In genomic region chr4:136147436-136148135, GRCm38 (mm10) we compare ENCODE assay signal across 7 mouse cellular contexts. TPM values are rescaled to one million over a fixed set of nuclear protein-coding genes. Genes with fewer than 3 reads are reported as not detected.
DNase-seq lines count a peak whose midpoint lies in the region; ATAC-seq and TF ChIP-seq lines count a peak whose summit lies in the region.

No protein-coding gene starts in this region.

- peaks cover 10% of the 10 kb centered on the region; the same call in 1 of the 2 replicates for H3K4me1 ChIP-seq in hindbrain, postnatal 0 days (ENCODE audit: insufficient read depth, low read length)
- peaks cover 77% of the 10 kb centered on the region for H3K4me1 ChIP-seq in limb, embryonic 10.5 days
- H3K4me1 ChIP-seq in midbrain, embryonic 12.5 days, result peaks cover 66% of the 10 kb centered on the region

- WGBS in hindbrain, postnatal 0 days, result under 1% methylated on average over 42 of the region's 48 CpGs
- under 1% methylated on average over 48 of the region's 48 CpGs for WGBS in limb, embryonic 10.5 days
- WGBS in midbrain, embryonic 12.5 days, result 2% methylated on average over 44 of the region's 48 CpGs

- peak overlapping the region; percentile 44 for H3K4me3 ChIP-seq in hindbrain, postnatal 0 days (ENCODE audit: low read length)
- peak overlapping the region; percentile 88 for H3K4me3 ChIP-seq in limb, embryonic 10.5 days
- peak overlapping the region; percentile 43 for H3K4me3 ChIP-seq in midbrain, embryonic 12.5 days

- peak overlapping the region; percentile 76 for H3K4me2 ChIP-seq in hindbrain, postnatal 0 days (ENCODE audit: low read depth, low read length)
- peak overlapping the region; percentile 78 for H3K4me2 ChIP-seq in midbrain, embryonic 12.5 days (replicated peaks)

- peak overlapping the region; percentile 43 for H3K9ac ChIP-seq in hindbrain, postnatal 0 days (replicated peaks; ENCODE audit: low read length)
- peak overlapping the region; percentile 58 for H3K9ac ChIP-seq in midbrain, embryonic 12.5 days (replicated peaks)

- no peak for TF ChIP-seq CTCF in hindbrain, postnatal 0 days (IDR thresholded peaks at IDR 0.05; ENCODE audit: low read depth)

- H3K27ac ChIP-seq in hindbrain, postnatal 0 days, result peak overlapping the region; percentile 80
- peak overlapping the region; percentile 96 for H3K27ac ChIP-seq in limb, embryonic 10.5 days
- peak overlapping the region; percentile 67 for H3K27ac ChIP-seq in midbrain, embryonic 12.5 days (replicated peaks)

- peak; percentile 92 for DNase-seq in T-cell, adult 2 months (ENCODE audit: low spot score)
- peak; percentile 49 to 75 for DNase-seq in cerebellum, postnatal 4 days (ENCODE audit: low spot score in 2 of 2)
- DNase-seq in gastrocnemius, adult 18-20 months (ENCODE audit: low spot score), result peak; percentile 73
- peak; percentile 86 for DNase-seq in hindbrain, postnatal 0 days (ENCODE audit: low spot score)
- DNase-seq in limb, embryonic 10.5 days (ENCODE audit: low spot score), result peak; percentile 97
- DNase-seq in spleen, adult 12 weeks (ENCODE audit: low spot score), result peak; percentile 69

- H3K36me3 ChIP-seq in hindbrain, postnatal 0 days (ENCODE audit: insufficient read depth, low read length), result no peaks in the 10 kb centered on the region
- peaks cover 10% of the 10 kb centered on the region; the same call in 1 of the 2 replicates for H3K36me3 ChIP-seq in limb, embryonic 10.5 days
- no peaks in the 10 kb centered on the region for H3K36me3 ChIP-seq in midbrain, embryonic 12.5 days

- no peaks in the 10 kb centered on the region for H3K9me3 ChIP-seq in hindbrain, postnatal 0 days (ENCODE audit: low read length)
- H3K9me3 ChIP-seq in limb, embryonic 10.5 days (replicated peaks), result no peaks in the 10 kb centered on the region
- no peaks in the 10 kb centered on the region for H3K9me3 ChIP-seq in midbrain, embryonic 12.5 days

- peaks cover 13% of the 10 kb centered on the region for H3K27me3 ChIP-seq in hindbrain, postnatal 0 days (ENCODE audit: insufficient read depth, low read length)
- H3K27me3 ChIP-seq in limb, embryonic 10.5 days (ENCODE audit: low read depth, poor library complexity, severe bottlenecking), result no peaks in the 10 kb centered on the region
- peaks cover 15% of the 10 kb centered on the region; the same call in 1 of the 2 replicates for H3K27me3 ChIP-seq in midbrain, embryonic 12.5 days

- peak; percentile 79 for ATAC-seq in hindbrain, postnatal 0 days
- ATAC-seq in midbrain, embryonic 12.5 days (ENCODE audit: low FRiP score, low read depth), result peak; percentile 64

RNA-seq across cellular contexts. Expression of gene Id3, which starts 4.3 kb away (rescaled TPM):
- total RNA-seq in gastrocnemius, adult 18-20 months (2021), result 10 to 100 TPM; 13.7 to 24.1 TPM
- 204 and 344 TPM in 2 replicates for total RNA-seq in hindbrain, postnatal 0 days (2014; rRNA removed)
- 253 and 254 TPM in 2 replicates for polyA plus RNA-seq in hindbrain, postnatal 0 days (2015; fragmentation: Nextera tagmentation; extraction: Ambion mirVana)
- 375 and 475 TPM in 2 replicates for polyA plus RNA-seq in limb, embryonic 10.5 days (2016; fragmentation: Nextera tagmentation; extraction: Ambion mirVana)
- polyA plus RNA-seq in midbrain, embryonic 12.5 days (2016; fragmentation: Nextera tagmentation; extraction: Ambion mirVana), result 355 and 390 TPM in 2 replicates

RNA-seq across cellular contexts. Expression of gene E2f2, which starts 24.6 kb away (rescaled TPM):
- under 1 TPM; 0.73 to 0.76 TPM for total RNA-seq in gastrocnemius, adult 18-20 months (2021)
- 3.5 and 3.7 TPM in 2 replicates for total RNA-seq in hindbrain, postnatal 0 days (2014; rRNA removed)
- polyA plus RNA-seq in hindbrain, postnatal 0 days (2015; fragmentation: Nextera tagmentation; extraction: Ambion mirVana), result 2.3 and 2.4 TPM in 2 replicates
- polyA plus RNA-seq in limb, embryonic 10.5 days (2016; fragmentation: Nextera tagmentation; extraction: Ambion mirVana), result 6.4 and 7.3 TPM in 2 replicates
- polyA plus RNA-seq in midbrain, embryonic 12.5 days (2016; fragmentation: Nextera tagmentation; extraction: Ambion mirVana), result 10.0 and 10.7 TPM in 2 replicates

RNA-seq across cellular contexts. Expression of gene Asap3, which starts 58.6 kb away (rescaled TPM):
- total RNA-seq in gastrocnemius, adult 18-20 months (2021), result 1 to 10 TPM; 1.4 to 1.5 TPM
- 9.1 and 10.5 TPM in 2 replicates for total RNA-seq in hindbrain, postnatal 0 days (2014; rRNA removed)
- polyA plus RNA-seq in hindbrain, postnatal 0 days (2015; fragmentation: Nextera tagmentation; extraction: Ambion mirVana), result 4.1 TPM in 2 replicates
- 2.3 and 3.7 TPM in 2 replicates for polyA plus RNA-seq in limb, embryonic 10.5 days (2016; fragmentation: Nextera tagmentation; extraction: Ambion mirVana)
- polyA plus RNA-seq in midbrain, embryonic 12.5 days (2016; fragmentation: Nextera tagmentation; extraction: Ambion mirVana), result 8.2 and 8.9 TPM in 2 replicates

Comparison
In these comparisons a context has a peak if more than half of its experiments do, and no peak if none do; other contexts are left out.
1. Peak in every context shown above with its lines: DNase-seq, ATAC-seq, H3K4me3 ChIP-seq and H3K27ac ChIP-seq.